ENCODE assay signal across 16 mouse cellular contexts in the genomic region with DNA sequence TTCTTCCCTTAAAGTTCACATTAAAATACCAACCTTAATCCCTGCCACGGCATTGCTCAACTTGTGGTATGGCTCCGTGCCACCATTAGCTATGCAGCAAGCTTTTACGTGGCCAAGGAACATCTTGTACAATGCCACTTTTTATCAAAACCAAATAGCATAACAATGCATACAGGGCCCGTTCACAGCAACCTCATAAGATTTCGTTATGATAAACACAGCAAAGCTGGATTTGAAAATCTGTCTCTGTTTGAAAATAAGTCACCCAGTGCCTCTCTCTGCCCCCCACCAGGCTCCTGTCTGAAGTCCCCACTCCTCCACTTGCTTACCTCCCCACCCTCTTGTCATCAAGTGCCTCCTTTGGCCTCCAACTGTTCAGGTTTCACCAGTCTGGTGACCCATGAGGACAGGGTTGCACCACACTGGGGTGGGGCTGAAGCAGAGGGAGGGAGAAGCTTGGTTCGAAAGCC.
DNase-seq lines count a peak whose midpoint lies in the region; ATAC-seq and TF ChIP-seq lines count a peak whose summit lies in the region.
"Had no signal": no experiment of that assay in that cellular context is flagged by ENCODE, and none has a peak within 500 bp of the region (broad histone marks: within the 10 kb centered on the region; RNA-seq: fewer than 3 reads in every experiment).

No protein-coding gene starts in this region.

- H3K4me1 ChIP-seq in lung, postnatal 0 days (ENCODE audit: insufficient read depth, low read depth, low read length): no peaks in the 10 kb centered on the region
- no peaks in the 10 kb centered on the region for H3K4me1 ChIP-seq in forebrain, embryonic 12.5 days
- no peaks in the 10 kb centered on the region for H3K4me1 ChIP-seq in midbrain, embryonic 15.5 days
- H3K4me1 ChIP-seq: liver, embryonic 13.5 days had no signal

- H3K36me3 ChIP-seq in lung, postnatal 0 days (ENCODE audit: insufficient read depth, low read length): no peaks in the 10 kb centered on the region
- H3K36me3 ChIP-seq in forebrain, embryonic 12.5 days (replicated peaks): no peaks in the 10 kb centered on the region
- no peaks in the 10 kb centered on the region for H3K36me3 ChIP-seq in midbrain, embryonic 15.5 days (replicated peaks)
- H3K36me3 ChIP-seq: G1E; liver, embryonic 13.5 days had no signal

- no peaks in the 10 kb centered on the region for H3K27me3 ChIP-seq in lung, postnatal 0 days (replicated peaks; ENCODE audit: insufficient read depth, low read length)
- no peaks in the 10 kb centered on the region for H3K27me3 ChIP-seq in forebrain, embryonic 12.5 days
- no peaks in the 10 kb centered on the region for H3K27me3 ChIP-seq in midbrain, embryonic 15.5 days (replicated peaks)
- H3K27me3 ChIP-seq: liver, embryonic 13.5 days had no signal

- H3K4me3 ChIP-seq in lung, postnatal 0 days (ENCODE audit: low read depth, low read length): no peak overlapping the region
- no peak overlapping the region for H3K4me3 ChIP-seq in forebrain, embryonic 12.5 days (replicated peaks)
- no peak overlapping the region for H3K4me3 ChIP-seq in midbrain, embryonic 15.5 days
- H3K4me3 ChIP-seq: liver, embryonic 13.5 days had no signal

- H3K4me2 ChIP-seq in lung, postnatal 0 days (replicated peaks; ENCODE audit: low read depth, low read length): no peak overlapping the region
- H3K4me2 ChIP-seq in forebrain, embryonic 12.5 days: no peak overlapping the region
- no peak overlapping the region for H3K4me2 ChIP-seq in midbrain, embryonic 15.5 days
- H3K4me2 ChIP-seq: liver, embryonic 13.5 days; midbrain, embryonic 11.5 days had no signal

- DNase-seq in adrenal gland, adult 2 months: peak; percentile 57
- DNase-seq in adrenal gland, postnatal 4 days (ENCODE audit: low spot score in 2 of 2): no peak
- DNase-seq in urinary bladder, postnatal 25 days (ENCODE audit: low spot score): peak; percentile 11
- no peak for DNase-seq in urinary bladder, adult 2 months (ENCODE audit: low spot score)
- peak; percentile 86 for DNase-seq in lung, postnatal 0 days (ENCODE audit: low spot score)
- DNase-seq in urinary bladder, postnatal 36 days (ENCODE audit: low spot score in 2 of 2): peak; percentile 35 to 37
- DNase-seq: cerebellum, adult 8-10 months; forebrain, postnatal 0 days; heart, adult 11 months; heart, postnatal 14 days; kidney, postnatal 36 days; liver, embryonic 13.5 days had no signal

- peak overlapping the region; percentile 63 for H3K27ac ChIP-seq in lung, postnatal 0 days (ENCODE audit: low read length)
- no peak overlapping the region for H3K27ac ChIP-seq in forebrain, embryonic 12.5 days
- H3K27ac ChIP-seq in midbrain, embryonic 15.5 days: no peak overlapping the region
- H3K27ac ChIP-seq: liver, embryonic 13.5 days had no signal

- no peak overlapping the region for H3K9ac ChIP-seq in lung, postnatal 0 days (replicated peaks; ENCODE audit: low read depth)
- H3K9ac ChIP-seq in forebrain, embryonic 12.5 days: no peak overlapping the region
- H3K9ac ChIP-seq in midbrain, embryonic 15.5 days: no peak overlapping the region
- H3K9ac ChIP-seq: forebrain, postnatal 0 days; liver, embryonic 13.5 days had no signal

- WGBS in lung, postnatal 0 days: 51% methylated on average over 6 of the region's 6 CpGs
- WGBS in forebrain, embryonic 12.5 days: 85% methylated on average over 6 of the region's 6 CpGs
- 72% methylated on average over 6 of the region's 6 CpGs for WGBS in midbrain, embryonic 15.5 days

- peak; percentile 94 for TF ChIP-seq EP300 in lung, postnatal 0 days (IDR thresholded peaks at IDR 0.05)

- H3K9me3 ChIP-seq in lung, postnatal 0 days (ENCODE audit: low read length): no peaks in the 10 kb centered on the region
- H3K9me3 ChIP-seq in forebrain, embryonic 12.5 days: no peaks in the 10 kb centered on the region
- no peaks in the 10 kb centered on the region for H3K9me3 ChIP-seq in midbrain, embryonic 15.5 days
- H3K9me3 ChIP-seq: G1E; liver, embryonic 13.5 days had no signal

- no peak for TF ChIP-seq CTCF in lung, postnatal 0 days (IDR thresholded peaks at IDR 0.05)

- ATAC-seq in lung, postnatal 0 days: peak; percentile 97
- ATAC-seq in forebrain, embryonic 12.5 days (ENCODE audit: low FRiP score): no peak
- ATAC-seq in midbrain, embryonic 15.5 days (replicated peaks): no peak

Comparison
In these comparisons a context has a peak if more than half of its experiments do, and no peak if none do; other contexts are left out.
1. DNase-seq: peak in adrenal gland, adult 2 months (single experiment), urinary bladder, postnatal 25 days (single experiment), lung, postnatal 0 days (single experiment) and urinary bladder, postnatal 36 days (2 of 2); none in adrenal gland, postnatal 4 days (0 of 2) and urinary bladder, adult 2 months (single experiment).